ENCODE assay signal across 18 mouse cellular contexts in genomic region chr6:55061328-55061727, GRCm38 (mm10). TPM values are rescaled to one million over a fixed set of nuclear protein-coding genes. Genes with fewer than 3 reads are reported as not detected.
DNase-seq lines count a peak whose midpoint lies in the region; TF ChIP-seq lines count a peak whose summit lies in the region.
"Had no signal": no experiment of that assay in that cellular context is flagged by ENCODE, and none has a peak within 500 bp of the region (broad histone marks: within the 10 kb centered on the region; RNA-seq: fewer than 3 reads in every experiment).

No protein-coding gene starts in this region.

- 47% methylated on average over 11 of the region's 11 CpGs for WGBS in cerebellum, adult 2 months

- peak; percentile 32 for DNase-seq in cerebellum, adult 11 months
- DNase-seq in cerebellum, postnatal 10 days, result no peak
- DNase-seq in brain, adult 2 months (ENCODE audit: low read depth, low spot score), result peak; percentile 51
- DNase-seq in cerebellum, adult 2 months, result peak; percentile 43 to 64
- peak; percentile 51 to 63 for DNase-seq in cerebellum, postnatal 25 days
- no peak for DNase-seq in thymus, postnatal 25 days
- DNase-seq in T-cell, adult 2 months (ENCODE audit: low spot score), result no peak
- DNase-seq: adrenal gland, postnatal 14 days; forebrain, postnatal 0 days; gastrocnemius, adult 2 months; gastrocnemius, postnatal 25 days; heart, postnatal 10 days; heart, postnatal 4 days; kidney, adult 11 months had no signal

- H3K27me3 ChIP-seq in cerebellum, adult 2 months (ENCODE audit: control insufficient read depth, insufficient read depth, low read length), result no peaks in the 10 kb centered on the region
- H3K27me3 ChIP-seq: forebrain, embryonic 13.5 days; hindbrain, embryonic 12.5 days had no signal

- no peak overlapping the region for H3K27ac ChIP-seq in cerebellum, adult 2 months (ENCODE audit: insufficient read depth, low read length)
- H3K27ac ChIP-seq: embryonic facial prominence, embryonic 10.5 days; forebrain, embryonic 13.5 days; gastrocnemius, adult 2 months; hindbrain, embryonic 12.5 days; hindbrain, postnatal 0 days had no signal

- TF ChIP-seq CTCF in cerebellum, adult 2 months (IDR thresholded peaks at IDR 0.05; ENCODE audit: borderline replicate concordance, insufficient read depth, low read depth, low read length), result no peak

- no peak overlapping the region for H3K4me3 ChIP-seq in cerebellum, adult 2 months (replicated peaks; ENCODE audit: insufficient read depth, low read depth, low read length)
- H3K4me3 ChIP-seq: embryonic facial prominence, embryonic 10.5 days; forebrain, embryonic 13.5 days; gastrocnemius, adult 2 months; hindbrain, embryonic 12.5 days had no signal

- H3K4me1 ChIP-seq in cerebellum, adult 2 months (ENCODE audit: control insufficient read depth, insufficient read depth, low read length), result peaks cover 18% of the 10 kb centered on the region
- H3K4me1 ChIP-seq: embryonic facial prominence, embryonic 10.5 days; hindbrain, embryonic 12.5 days had no signal

- TF ChIP-seq POLR2A in cerebellum, adult 2 months (IDR thresholded peaks at IDR 0.05; ENCODE audit: borderline replicate concordance, insufficient read depth, low read length), result no peak

RNA-seq across cellular contexts. Expression of gene Gars, which starts 23.5 kb away (rescaled TPM):
- 121 and 127 TPM in 2 replicates for polyA plus RNA-seq in cerebellum, adult 2 months (2012; rRNA removed)

Comparison
In these comparisons a context has a peak if more than half of its experiments do, and no peak if none do; other contexts are left out.
1. DNase-seq: peak in cerebellum, adult 11 months (single experiment), brain, adult 2 months (single experiment), cerebellum, adult 2 months (2 of 2) and cerebellum, postnatal 25 days (2 of 2); none in cerebellum, postnatal 10 days (0 of 2), thymus, postnatal 25 days (single experiment) and T-cell, adult 2 months (single experiment).